Mouse (Mus musculus) ES-Bruce4 (cell line): Measurements from ENCODE around the gene Tmem41b.

Experiments used
- CTCF ChIP-seq: IDR thresholded peaks from one replicate; pipeline ENCODE4 v1.8.1; 2011; ENCODE audit warnings: low read depth, low read length
- EP300 ChIP-seq: IDR thresholded peaks from 2 replicates; pipeline ENCODE4 v1.6.1; 2011; ENCODE audit warnings: low read depth, low read length; ENCODE audit not compliant: insufficient read depth
- POLR2A ChIP-seq: IDR thresholded peaks from one replicate; pipeline ENCODE4 v1.8.1; 2011; ENCODE audit warnings: low read length; ENCODE audit not compliant: insufficient read depth

- TF ChIP-seq CTCF (no peak), POLR2A (no peak), EP300 (no peak)
Observed at GRCm38 (mm10) chr7:109958843-109959715, 27.6 kb downstream of the Tmem41b start.
